Mouse (Mus musculus) left cerebral cortex, adult 8-10 months (tissue): ENCODE results near the gene Mettl4. TPM values are rescaled to one million over a fixed set of nuclear protein-coding genes. Genes with fewer than 3 reads are reported as not detected.
"Not testable (repeated sequence)": the region's sequence is repeated elsewhere in the genome, so short reads cannot be mapped to it uniquely, and the experiment has no call there.

Source experiments
- DNase-seq, 2 experiments: peaks; one replicate each; pipeline ENCODE4 v3.0.0; 2022; ENCODE audit warnings: low spot score in 2 of 2
- total RNA-seq, 4 experiments: library from RNA; stranded (reverse); gene quantifications; 2 replicates each; pipeline ENCODE4 v1.2.4; 2022

The Mettl4 gene
- total RNA-seq: 10 to 100 TPM; 14.0 to 17.9 (median 15.3) TPM

DNA sequence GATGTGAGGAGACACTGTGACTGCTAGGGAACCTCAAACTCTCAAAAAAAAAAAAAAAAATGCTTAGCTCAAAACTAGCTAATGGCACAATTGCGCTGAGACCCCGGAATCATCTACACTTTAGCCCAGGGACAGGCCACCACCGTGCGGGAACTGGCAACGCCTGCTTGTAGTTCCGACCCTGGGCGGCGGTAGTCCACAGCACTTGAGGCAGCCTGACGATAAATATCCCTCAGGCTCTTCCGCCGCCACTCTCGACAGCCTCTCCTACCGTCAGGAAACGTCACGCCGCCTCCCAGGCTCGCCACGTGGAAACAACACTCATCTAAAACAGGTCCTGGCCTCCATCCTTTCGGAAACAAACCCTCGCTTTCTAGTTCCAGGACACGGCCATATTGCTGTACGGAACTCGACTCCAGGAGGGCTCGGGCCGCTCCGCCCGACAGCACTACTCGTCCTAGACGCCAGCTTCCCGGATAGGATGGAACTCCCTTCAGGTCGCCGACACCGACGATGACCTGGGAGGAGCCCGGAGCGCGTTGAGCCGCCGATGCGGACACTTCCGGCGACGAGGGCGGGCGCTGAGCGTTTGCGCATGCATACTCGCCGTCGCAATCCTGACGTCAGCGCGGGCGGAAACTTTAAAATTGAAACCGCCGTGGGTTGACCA, at the start of gene Mettl4:
Gene Mettl4, minus strand, starts transcription at position 554 of the 670 bp plus-strand sequence.
- DNase-seq: peak; percentile 85 to 96

DNA sequence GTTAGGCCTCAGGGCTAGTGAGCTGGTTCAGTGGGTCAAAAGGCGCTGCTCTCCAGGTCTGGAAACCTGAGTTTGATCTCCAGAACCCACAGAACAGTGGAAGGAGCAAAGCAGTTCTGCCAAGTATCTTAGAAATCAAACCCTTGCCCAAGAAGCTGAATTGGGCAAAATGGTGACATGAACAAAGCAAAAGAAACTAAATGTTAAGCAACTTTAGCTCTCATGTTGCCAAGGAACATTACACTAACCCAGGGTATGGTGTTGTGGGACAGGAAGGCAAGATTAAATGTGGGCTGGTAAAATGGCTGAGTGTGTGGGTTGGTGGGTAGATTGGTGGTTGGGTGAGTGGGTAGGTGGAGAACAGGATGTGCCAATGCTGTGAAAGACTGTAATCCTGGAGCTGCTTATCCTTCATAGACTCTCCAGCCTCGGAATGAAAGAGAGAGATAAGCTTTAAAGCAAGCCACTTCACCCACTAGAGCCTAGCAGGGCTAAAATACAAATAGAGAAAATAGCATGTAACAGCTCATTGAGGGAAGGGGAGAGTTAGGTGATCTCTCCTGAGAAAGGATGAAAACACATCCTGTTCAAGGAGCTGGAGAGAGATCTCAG, 29.2 kb upstream of the Mettl4 start:
- no peak for DNase-seq

DNA sequence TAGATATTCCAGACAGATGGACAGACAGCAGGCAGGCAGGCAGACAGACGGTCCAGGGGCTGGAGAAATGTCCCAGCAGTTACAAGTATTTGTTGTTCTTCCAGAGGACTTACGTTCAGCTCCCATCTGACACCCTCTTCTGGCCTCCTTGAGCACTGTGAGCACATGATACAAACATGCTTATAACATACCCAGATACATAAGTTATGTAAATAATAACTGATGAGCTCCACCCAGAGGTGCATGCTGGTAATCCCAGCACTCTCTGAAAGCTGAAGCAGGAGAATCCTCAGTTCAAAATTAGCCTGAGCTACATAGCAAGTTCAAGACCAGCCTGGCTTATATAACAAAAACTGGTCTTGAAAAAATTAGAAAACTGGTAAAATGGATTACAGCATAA, 18.7 kb upstream of the Mettl4 start:
- DNase-seq: no peak

DNA sequence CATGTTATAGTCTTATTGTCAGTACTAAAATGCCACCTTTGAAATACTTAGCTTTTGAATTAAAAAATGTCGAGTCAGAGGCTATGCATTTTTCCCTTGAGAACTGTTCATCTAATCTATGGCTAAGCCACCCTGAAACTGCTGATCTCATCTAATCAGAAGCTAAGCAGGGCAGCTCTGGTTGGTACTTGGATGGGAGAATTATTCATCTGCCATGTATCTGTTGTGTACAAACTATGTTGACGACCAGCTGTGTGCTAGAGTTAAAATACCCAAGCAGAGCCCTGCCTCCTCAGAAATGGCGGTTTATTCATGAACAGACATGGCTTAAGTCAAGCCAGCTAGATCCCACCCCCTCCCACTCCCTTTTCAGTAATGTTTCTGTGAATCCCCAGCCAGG, 14.9 kb upstream of the Mettl4 start:
- DNase-seq: no peak

DNA sequence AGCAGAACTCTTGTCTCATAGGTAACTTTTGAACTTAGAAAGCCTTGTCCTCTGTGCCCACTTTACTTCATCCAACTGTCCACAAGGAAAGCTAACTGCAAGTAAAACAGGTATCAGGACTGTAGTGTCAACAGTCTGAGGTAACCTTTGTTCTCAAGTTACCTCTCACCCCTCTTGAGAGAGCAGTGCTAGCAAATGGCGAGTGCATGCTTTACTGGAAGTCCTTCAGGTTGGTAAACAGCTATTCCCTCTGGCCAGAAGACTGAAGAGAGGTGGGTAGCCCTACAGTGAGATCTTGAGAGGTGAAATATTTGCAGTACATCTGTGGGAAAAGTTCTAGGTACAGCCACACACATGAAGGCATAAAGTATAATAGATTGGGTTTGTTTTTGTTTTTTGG, 14.2 kb upstream of the Mettl4 start:
- no peak for DNase-seq

GRCm38 (mm10) chr17:94762405-94762804, 12.6 kb upstream of the Mettl4 start:
- DNase-seq: no peak

- DNase-seq: no peak
Measured at GRCm38 (mm10) chr17:94750136-94750729, 414 bp upstream of the Mettl4 start.

DNA sequence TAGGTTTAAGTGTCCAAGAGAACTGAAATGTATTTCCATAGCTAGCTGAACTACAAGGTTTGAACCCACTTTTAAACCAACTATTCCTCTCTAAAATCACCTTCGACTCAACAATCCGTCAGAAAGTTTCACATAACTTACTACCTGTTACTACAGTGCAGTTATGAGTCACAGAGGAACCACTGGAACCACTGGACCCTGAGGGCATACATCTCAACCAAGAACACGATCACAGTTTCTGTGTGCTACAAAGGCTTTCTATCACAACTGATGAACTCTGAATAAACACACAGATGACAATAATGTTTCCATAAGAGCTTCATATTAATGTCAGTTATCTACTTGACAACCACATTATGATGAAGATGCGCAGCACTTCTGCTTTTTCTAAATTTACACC, 11.6 kb downstream of the Mettl4 start:
- no peak for DNase-seq

DNA sequence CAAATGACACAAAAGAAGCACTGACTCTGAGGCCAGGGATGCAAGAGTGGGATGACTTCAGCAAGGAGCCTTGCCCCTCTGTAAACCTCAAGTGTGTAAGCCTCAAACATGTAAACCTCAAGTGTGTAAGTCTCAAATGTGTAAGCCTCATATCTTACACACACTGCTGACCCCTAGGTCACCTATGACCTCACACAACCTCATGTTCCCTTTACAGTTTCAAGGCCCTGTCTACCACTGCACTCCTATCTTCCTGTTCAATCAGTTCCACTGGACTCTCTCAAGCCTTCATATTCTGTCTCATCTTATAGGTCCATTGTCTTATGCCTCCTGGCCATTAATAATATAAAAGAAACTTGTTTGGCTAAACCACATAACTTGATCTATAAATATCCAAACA, 13.9 kb downstream of the Mettl4 start:
- no peak for DNase-seq

- DNase-seq: no peak
Measured at GRCm38 (mm10) chr17:94735437-94735836, 14.4 kb downstream of the Mettl4 start.

DNA sequence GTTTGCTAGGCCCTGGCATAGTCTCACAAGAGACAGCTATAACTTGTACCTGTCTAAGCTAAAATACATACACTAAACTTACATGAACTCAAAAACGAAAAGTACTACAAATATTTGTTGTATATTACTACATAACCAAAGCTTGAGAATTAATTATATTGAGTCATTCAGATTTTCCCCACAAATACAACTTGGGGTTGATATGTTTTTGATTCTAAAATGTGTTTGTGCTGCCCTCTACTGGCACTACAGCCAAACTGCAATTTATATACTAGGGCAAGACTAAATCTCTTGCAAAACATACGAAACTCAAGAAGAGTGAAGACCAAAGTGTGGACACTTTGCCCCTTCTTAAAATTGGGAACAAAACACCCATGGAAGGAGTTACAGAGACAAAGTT, 19.4 kb downstream of the Mettl4 start:
- DNase-seq: not testable (repeated sequence)

DNA sequence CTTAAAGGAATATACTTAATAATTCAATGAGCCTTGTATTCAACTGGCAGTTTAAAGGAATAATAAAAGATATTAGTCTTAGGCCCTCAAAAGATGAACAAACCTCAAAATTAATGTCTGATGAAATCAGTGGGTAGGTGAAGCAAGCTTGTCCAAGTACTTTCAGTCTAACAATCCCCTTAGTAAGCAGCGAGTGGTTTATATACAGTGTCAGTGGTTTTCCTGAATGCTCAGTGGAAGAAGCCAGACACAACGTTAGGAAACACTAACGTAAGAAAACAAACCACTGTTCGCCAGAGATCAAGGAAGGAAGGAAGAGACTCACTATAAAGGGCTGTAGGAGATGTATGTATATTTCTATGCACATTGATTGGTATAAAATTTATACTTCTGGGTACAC, 23.1 kb downstream of the Mettl4 start:
- no peak for DNase-seq

DNA sequence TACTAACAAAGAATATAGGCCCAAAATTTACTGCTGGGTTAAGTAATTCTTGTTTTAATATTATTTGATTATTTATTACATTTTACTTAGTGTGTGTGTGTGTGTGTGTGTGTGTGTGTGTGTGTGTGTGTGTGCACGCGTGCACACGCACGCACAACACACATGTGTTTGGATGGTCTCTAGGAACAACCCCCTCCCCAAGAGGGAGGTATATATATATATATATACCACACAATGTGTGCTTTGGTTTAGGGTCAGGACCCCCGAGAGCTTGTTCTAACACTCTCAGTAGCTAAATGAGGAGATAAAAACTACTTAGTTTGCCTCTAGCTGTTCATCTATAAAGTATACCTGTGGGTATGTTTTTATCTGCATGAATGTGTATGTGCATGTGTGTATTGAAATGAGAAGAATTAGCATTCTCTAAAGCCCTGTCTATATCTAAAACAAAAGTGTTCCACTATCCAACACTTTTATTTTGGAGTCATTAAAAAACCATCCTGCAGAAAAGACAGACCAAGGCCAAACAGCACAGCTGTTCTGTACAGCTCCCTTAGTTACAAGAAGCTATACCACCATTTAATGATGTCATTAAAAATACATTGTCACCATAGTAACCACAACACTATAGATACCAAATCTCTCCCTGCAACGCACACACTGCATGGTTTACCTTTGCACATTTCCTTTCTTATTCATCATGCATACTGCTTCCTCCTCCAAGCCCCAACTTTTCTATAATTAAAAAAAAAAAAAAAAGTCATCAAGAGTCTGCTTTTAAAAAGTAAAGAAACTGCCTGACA, 76.1 kb downstream of the Mettl4 start:
- DNase-seq: no peak
